Mouse (Mus musculus) ES-E14 (cell line): Measurements from ENCODE around the gene Ttll7. TPM values are rescaled to one million over a fixed set of nuclear protein-coding genes. Genes with fewer than 3 reads are reported as not detected.

Source experiments
- DNase-seq: peaks from one replicate; pipeline ENCODE4 v3.0.0-alpha.2; 2013; ENCODE audit warnings: low read depth, low spot score
- H3K27ac ChIP-seq: 2 replicates; pipeline ENCODE4 v1.5.1; 2012; ENCODE audit warnings: low read depth, mild to moderate bottlenecking, low read length, moderate library complexity, mixed read lengths; ENCODE audit not compliant: poor library complexity, insufficient read depth, severe bottlenecking
- H3K36me3 ChIP-seq: 2 replicates; pipeline ENCODE4 v1.6.1; 2012; ENCODE audit warnings: mild to moderate bottlenecking, low read length, moderate library complexity, mixed read lengths; ENCODE audit not compliant: control insufficient read depth, poor library complexity, insufficient read depth, severe bottlenecking
- H3K4me1 ChIP-seq, 2 experiments: fragments of 150-350 bp in 1 of 2; sonication (generic) in 1 of 2; 2 replicates each; pipeline ENCODE4 v1.6.1; 2012; ENCODE audit warnings: low read length in 2 of 2, mild to moderate bottlenecking in 1 of 2, mixed read lengths in 1 of 2; ENCODE audit not compliant: control insufficient read depth in 2 of 2, insufficient read depth in 2 of 2, poor library complexity in 1 of 2
- H3K4me3 ChIP-seq, 2 experiments: fragments of 150-350 bp in 1 of 2; sonication (generic) in 1 of 2; 2 replicates each; pipeline ENCODE4 v1.5.1; 2012; ENCODE audit warnings: low read length in 2 of 2, low read depth in 1 of 2, mild to moderate bottlenecking in 1 of 2, mixed read lengths in 1 of 2; ENCODE audit not compliant: insufficient read depth in 1 of 2, poor library complexity in 1 of 2, severe bottlenecking in 1 of 2
- H3K9ac ChIP-seq: 2 replicates; pipeline ENCODE4 v1.6.1; 2012; ENCODE audit warnings: low read depth, mild to moderate bottlenecking, low read length, mixed read lengths; ENCODE audit not compliant: poor library complexity, insufficient read depth, severe bottlenecking
- H3K9me3 ChIP-seq: fragments of 150-350 bp; sonication (generic); 2 replicates; pipeline ENCODE4 v1.6.1; 2012; ENCODE audit warnings: low read depth, mild to moderate bottlenecking, low read length; ENCODE audit not compliant: control insufficient read depth, insufficient read depth
- CHD2 ChIP-seq: IDR thresholded peaks from 2 replicates; pipeline ENCODE4 v1.6.1; 2014; ENCODE audit warnings: mild to moderate bottlenecking, low read depth, low read length, inconsistent platforms
- HCFC1 ChIP-seq: IDR thresholded peaks from 2 replicates; pipeline ENCODE4 v1.6.1; 2012; ENCODE audit warnings: low read length, inconsistent platforms, borderline replicate concordance; ENCODE audit not compliant: insufficient read depth
- MAFK ChIP-seq: IDR thresholded peaks from 2 replicates; pipeline ENCODE4 v1.6.1; 2014; ENCODE audit warnings: mild to moderate bottlenecking, low read depth, low read length, inconsistent platforms; ENCODE audit not compliant: insufficient read depth
- ZC3H11A ChIP-seq: IDR thresholded peaks from 2 replicates; pipeline ENCODE4 v1.6.1; 2012; ENCODE audit warnings: low read depth, mild to moderate bottlenecking, inconsistent platforms, low read length, borderline replicate concordance
- ZNF384 ChIP-seq: IDR thresholded peaks from 2 replicates; pipeline ENCODE4 v1.6.1; 2012; ENCODE audit warnings: low read depth, low read length, inconsistent platforms
- in situ Hi-C, 2 experiments: fragments of 600-800 bp; cut with MboI; formaldehyde crosslinking; loops; one replicate each; pipeline ENCODE4 v1.15.1; 2025; ENCODE audit warnings: low sequenced_read_pairs in 2 of 2, inconsistent platforms in 1 of 2; ENCODE audit not compliant: unreplicated experiment in 2 of 2
- total RNA-seq: library from RNA; depleted of rRNA; stranded (reverse); fragments of 300-350 nt; gene quantifications from 2 replicates; pipeline ENCODE4 v1.2.3, GENCODE M21; 2012

Gene Ttll7
- total RNA-seq, 1 experiment = 0.94 TPM

DNA sequence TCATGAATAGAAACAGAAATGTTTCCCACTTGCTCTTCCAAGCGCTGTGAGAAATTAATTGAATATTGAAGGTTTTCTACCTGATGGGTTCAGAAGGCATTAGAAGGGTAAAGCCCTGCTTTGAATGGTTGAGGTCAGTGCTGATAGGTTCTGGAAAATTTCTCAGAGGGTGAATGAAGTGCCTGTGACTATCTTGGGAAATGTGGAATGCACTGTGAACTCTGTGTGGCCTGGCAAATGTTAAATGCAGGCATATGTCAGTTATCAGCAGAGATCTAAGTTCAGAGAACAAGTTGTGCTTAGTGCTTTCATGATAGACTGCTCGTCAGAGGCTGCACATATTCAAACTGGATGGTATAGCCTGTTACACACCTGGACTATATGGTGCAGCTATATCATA, 147.0 kb downstream of the Ttll7 start:
- Histone ChIP-seq H3K27ac (no peak overlapping the region), H3K9ac (no peak overlapping the region), H3K9me3 (no peaks in the 10 kb centered on the region), H3K36me3 (no peaks in the 10 kb centered on the region), H3K4me1 (no peaks in the 10 kb centered on the region), H3K4me3 (no peak overlapping the region)
- in situ Hi-C loops = no loop called here
- TF ChIP-seq ZC3H11A = no peak
- TF ChIP-seq MAFK = no peak
- TF ChIP-seq CHD2 = no peak
- no peak for TF ChIP-seq HCFC1
- no peak for TF ChIP-seq ZNF384
- no peak for DNase-seq

DNA sequence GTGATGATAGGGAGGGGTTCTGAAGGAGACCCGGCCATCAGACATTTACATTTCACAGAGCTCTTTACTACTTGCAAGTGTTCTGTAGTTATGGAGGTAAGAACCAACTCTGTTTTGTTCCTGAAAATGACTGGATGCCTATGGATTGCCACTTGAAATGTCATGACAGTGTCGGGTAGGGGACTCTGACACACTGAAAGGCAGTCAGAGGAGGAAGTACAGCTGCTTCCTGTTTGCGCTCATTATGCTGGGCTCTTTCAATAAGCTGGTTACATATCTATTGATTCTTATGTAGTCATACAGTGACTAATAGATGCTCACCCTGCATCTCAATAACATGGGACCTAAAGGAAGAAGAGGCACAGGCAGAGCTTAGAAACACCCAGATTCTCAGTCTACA, 148.8 kb downstream of the Ttll7 start:
- Histone ChIP-seq H3K36me3 (no peaks in the 10 kb centered on the region), H3K9ac (no peak overlapping the region), H3K27ac (no peak overlapping the region), H3K4me3 (no peak overlapping the region), H3K9me3 (no peaks in the 10 kb centered on the region), H3K4me1 (no peaks in the 10 kb centered on the region)
- no peak for DNase-seq
- in situ Hi-C loops = no loop called here
- TF ChIP-seq CHD2 (no peak), ZNF384 (no peak), ZC3H11A (no peak), MAFK (no peak), HCFC1 (no peak)

DNA sequence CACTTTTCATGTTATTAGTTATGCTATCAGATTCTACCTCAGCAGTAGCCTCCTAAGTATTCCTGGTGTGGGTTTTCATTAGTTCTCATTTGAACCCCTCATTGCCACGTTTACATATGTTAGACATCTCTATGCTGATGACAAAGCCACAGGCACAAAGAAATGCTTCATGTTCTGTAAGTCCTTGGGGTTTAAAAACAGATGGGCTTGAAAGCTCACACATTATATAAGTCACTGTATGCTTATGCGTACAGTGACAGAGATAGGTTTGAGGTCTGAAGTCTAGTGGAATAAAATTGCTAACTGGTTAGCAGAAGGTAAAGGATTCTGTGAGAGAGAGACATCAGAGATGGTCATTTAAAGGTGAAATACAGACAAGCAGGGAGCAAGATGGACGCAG, 149.4 kb downstream of the Ttll7 start:
- Histone ChIP-seq H3K36me3 (no peaks in the 10 kb centered on the region), H3K4me1 (no peaks in the 10 kb centered on the region), H3K27ac (no peak overlapping the region), H3K4me3 (no peak overlapping the region), H3K9ac (no peak overlapping the region), H3K9me3 (no peaks in the 10 kb centered on the region)
- TF ChIP-seq ZC3H11A (no peak), MAFK (no peak), ZNF384 (no peak), HCFC1 (no peak), CHD2 (no peak)
- in situ Hi-C loops = no loop called here
- DNase-seq = no peak

DNA sequence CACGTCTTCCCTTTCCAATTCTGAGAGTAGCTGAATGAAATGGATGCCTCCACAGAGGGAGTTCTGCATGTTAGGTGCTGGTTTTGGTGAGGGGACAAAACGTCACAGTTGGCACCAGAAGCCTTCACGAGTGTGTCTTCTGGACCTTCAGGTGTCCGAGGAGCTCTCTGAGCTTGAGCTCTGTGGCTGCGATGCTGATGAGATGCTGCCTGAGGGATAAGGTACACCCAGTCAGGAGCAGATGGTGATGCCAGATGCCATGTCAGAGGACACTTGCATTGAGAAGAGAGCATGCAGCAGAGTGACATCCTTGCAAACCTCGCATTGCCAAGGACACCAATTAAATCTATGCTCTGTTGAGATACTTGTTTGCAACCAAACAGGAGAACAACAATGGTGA, 164.3 kb downstream of the Ttll7 start:
- no peaks in the 10 kb centered on the region for H3K36me3 ChIP-seq
- H3K4me3 ChIP-seq = no peak overlapping the region
- no peak for DNase-seq
- in situ Hi-C loops = no loop called here
- H3K9ac ChIP-seq = no peak overlapping the region
- no peak overlapping the region for H3K27ac ChIP-seq
- TF ChIP-seq ZC3H11A (no peak), MAFK (no peak), ZNF384 (no peak), HCFC1 (no peak), CHD2 (no peak)
- H3K4me1 ChIP-seq = no peaks in the 10 kb centered on the region
- no peaks in the 10 kb centered on the region for H3K9me3 ChIP-seq

DNA sequence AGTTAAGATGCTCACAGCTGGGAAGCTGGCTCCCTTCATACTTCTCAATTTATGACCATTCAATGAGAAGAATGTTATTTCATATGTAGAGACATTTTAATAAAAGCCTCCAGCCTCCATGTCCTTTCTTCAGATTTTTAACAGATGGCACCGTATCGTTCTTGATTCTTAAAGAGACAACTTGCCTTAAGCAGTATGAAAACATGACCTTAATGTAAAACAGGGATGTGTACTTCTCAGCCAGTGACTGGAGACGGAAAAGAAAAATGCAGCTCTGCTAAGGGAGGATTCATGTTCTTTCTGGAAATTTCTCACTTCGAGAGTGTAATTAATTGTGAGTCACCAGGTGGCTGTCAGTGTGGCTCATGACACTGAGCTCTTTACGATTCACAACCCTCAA, 167.3 kb downstream of the Ttll7 start:
- no peak for DNase-seq
- Histone ChIP-seq H3K4me1 (no peaks in the 10 kb centered on the region), H3K4me3 (no peak overlapping the region), H3K27ac (no peak overlapping the region), H3K36me3 (no peaks in the 10 kb centered on the region), H3K9ac (no peak overlapping the region), H3K9me3 (no peaks in the 10 kb centered on the region)
- in situ Hi-C loops = no loop called here
- TF ChIP-seq ZC3H11A (no peak), HCFC1 (no peak), MAFK (no peak), CHD2 (no peak), ZNF384 (no peak)
